Comparison of ENCODE assay signal across 17 mouse cellular contexts in the genomic region with DNA sequence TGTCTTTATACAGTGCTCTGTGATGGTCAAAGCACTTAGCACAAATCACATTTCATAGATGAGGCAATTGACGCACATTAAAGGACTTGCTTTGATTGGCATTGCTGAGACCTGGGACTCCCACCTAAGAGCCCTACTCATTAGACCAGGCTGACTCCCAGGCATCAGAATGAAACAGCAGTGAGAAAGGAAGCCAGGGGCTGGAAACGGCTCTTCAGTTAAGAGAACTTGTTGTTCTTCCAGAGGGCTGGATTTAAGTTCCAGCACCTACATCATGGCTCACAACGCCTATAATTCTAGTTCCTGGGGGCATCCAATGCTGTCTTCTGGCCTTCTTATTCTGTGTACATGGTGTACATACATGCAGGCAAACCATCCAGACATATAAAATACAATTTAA.
DNase-seq lines count a peak whose midpoint lies in the region; ATAC-seq and TF ChIP-seq lines count a peak whose summit lies in the region.
"Had no signal": no experiment of that assay in that cellular context is flagged by ENCODE, and none has a peak within 500 bp of the region (broad histone marks: within the 10 kb centered on the region; RNA-seq: fewer than 3 reads in every experiment).

No protein-coding gene starts in this region.

- TF ChIP-seq CTCF in gastrocnemius, adult 2 months (IDR thresholded peaks at IDR 0.05), result no peak
- TF ChIP-seq CTCF in kidney, adult 2 months (conservative IDR thresholded peaks at IDR 0.05; ENCODE audit: insufficient read depth, insufficient read length, low read depth, low read length), result no peak

- H3K9me3 ChIP-seq in kidney, embryonic 14.5 days (ENCODE audit: control insufficient read depth, low read length), result no peaks in the 10 kb centered on the region
- H3K9me3 ChIP-seq in embryonic facial prominence, embryonic 12.5 days, result no peaks in the 10 kb centered on the region
- H3K9me3 ChIP-seq in limb, embryonic 15.5 days, result no peaks in the 10 kb centered on the region
- H3K9me3 ChIP-seq: heart, embryonic 13.5 days; hindbrain, embryonic 15.5 days; midbrain, embryonic 15.5 days had no signal

- no peak overlapping the region for H3K9ac ChIP-seq in kidney, embryonic 14.5 days (ENCODE audit: low read depth, low read length)
- no peak overlapping the region for H3K9ac ChIP-seq in embryonic facial prominence, embryonic 12.5 days
- H3K9ac ChIP-seq in limb, embryonic 15.5 days, result no peak overlapping the region
- H3K9ac ChIP-seq: heart, embryonic 13.5 days; hindbrain, embryonic 15.5 days; midbrain, embryonic 15.5 days had no signal

- peak; percentile 47 for DNase-seq in gastrocnemius, adult 2 months
- no peak for DNase-seq in gastrocnemius, postnatal 10 days
- no peak for DNase-seq in kidney, adult 2 months
- DNase-seq in spleen, adult 12 weeks (ENCODE audit: low spot score), result no peak
- no peak for DNase-seq in adrenal gland, adult 2 months
- DNase-seq: B cell, adult 2 months; cerebellum, adult 18-20 months; lung, adult 2 months had no signal

- H3K4me1 ChIP-seq in kidney, embryonic 14.5 days (ENCODE audit: control insufficient read depth, insufficient read depth, low read length), result peaks cover 27% of the 10 kb centered on the region
- 0 out of 2 replicates have a peak, but pooled peaks cover 4% of the 10 kb centered on the region for H3K4me1 ChIP-seq in kidney, adult 2 months (ENCODE audit: control insufficient read depth, insufficient read depth, low read length)
- peaks cover 34% of the 10 kb centered on the region for H3K4me1 ChIP-seq in embryonic facial prominence, embryonic 12.5 days
- H3K4me1 ChIP-seq in limb, embryonic 15.5 days, result peaks cover 39% of the 10 kb centered on the region
- H3K4me1 ChIP-seq: midbrain, embryonic 15.5 days had no signal

- H3K4me2 ChIP-seq in kidney, embryonic 14.5 days (replicated peaks; ENCODE audit: low read depth, low read length), result no peak overlapping the region
- no peak overlapping the region for H3K4me2 ChIP-seq in embryonic facial prominence, embryonic 12.5 days (replicated peaks)
- H3K4me2 ChIP-seq in limb, embryonic 15.5 days, result no peak overlapping the region
- H3K4me2 ChIP-seq: heart, embryonic 13.5 days; hindbrain, embryonic 15.5 days; midbrain, embryonic 15.5 days had no signal

- peak overlapping the region; percentile 87 for H3K27ac ChIP-seq in gastrocnemius, adult 2 months
- peak overlapping the region; percentile 57; the same call in 1 of the 2 replicates for H3K27ac ChIP-seq in kidney, embryonic 14.5 days (ENCODE audit: low read depth, low read length)
- no peak overlapping the region for H3K27ac ChIP-seq in kidney, adult 2 months (ENCODE audit: insufficient read depth, low read depth, low read length)
- peak overlapping the region; percentile 74 for H3K27ac ChIP-seq in embryonic facial prominence, embryonic 12.5 days
- H3K27ac ChIP-seq in limb, embryonic 15.5 days, result peak overlapping the region; percentile 88
- H3K27ac ChIP-seq: hindbrain, embryonic 15.5 days; layer of hippocampus, adult 2 months; left cerebral cortex, adult 2 months; midbrain, embryonic 15.5 days had no signal

- intact Hi-C loops in gastrocnemius, adult 2 months (cut with DNase I), result loop anchor here (5.0 to 10.0 kb wide), 3 partner anchors 226 to 352 kb away; a partner anchor contains a TSS

- WGBS in kidney, embryonic 14.5 days, result 56% methylated on average over 3 of the region's 3 CpGs
- 84% methylated on average over 3 of the region's 3 CpGs for WGBS in kidney, adult 2 months
- 63% methylated on average over 3 of the region's 3 CpGs for WGBS in embryonic facial prominence, embryonic 12.5 days
- 54% methylated on average over 3 of the region's 3 CpGs for WGBS in limb, embryonic 15.5 days

- no peaks in the 10 kb centered on the region for H3K27me3 ChIP-seq in kidney, embryonic 14.5 days (ENCODE audit: control insufficient read depth, insufficient read depth, low read length)
- no peaks in the 10 kb centered on the region for H3K27me3 ChIP-seq in kidney, adult 2 months (replicated peaks; ENCODE audit: control insufficient read depth, insufficient read depth, low read length)
- H3K27me3 ChIP-seq in embryonic facial prominence, embryonic 12.5 days, result no peaks in the 10 kb centered on the region
- H3K27me3 ChIP-seq in limb, embryonic 15.5 days, result no peaks in the 10 kb centered on the region
- H3K27me3 ChIP-seq: heart, embryonic 13.5 days; hindbrain, embryonic 15.5 days; midbrain, embryonic 15.5 days; Patski had no signal

- no peak for ATAC-seq in kidney, embryonic 14.5 days (ENCODE audit: low FRiP score, low TSS enrichment)
- ATAC-seq in embryonic facial prominence, embryonic 12.5 days (ENCODE audit: insufficient number of reproducible peaks, insufficient read depth, low FRiP score, low TSS enrichment), result no peak
- no peak for ATAC-seq in limb, embryonic 15.5 days (ENCODE audit: insufficient number of reproducible peaks, low FRiP score, low TSS enrichment, low read depth)
- ATAC-seq: midbrain, embryonic 15.5 days; Patski had no signal

- TF ChIP-seq POLR2A in kidney, adult 2 months (IDR thresholded peaks at IDR 0.05; ENCODE audit: low read depth, low read length), result no peak

- H3K36me3 ChIP-seq in kidney, embryonic 14.5 days (ENCODE audit: control insufficient read depth, insufficient read depth, low read length), result no peaks in the 10 kb centered on the region
- no peaks in the 10 kb centered on the region for H3K36me3 ChIP-seq in kidney, adult 2 months (ENCODE audit: control insufficient read depth, insufficient read depth, low read length)
- no peaks in the 10 kb centered on the region for H3K36me3 ChIP-seq in embryonic facial prominence, embryonic 12.5 days
- H3K36me3 ChIP-seq in limb, embryonic 15.5 days, result no peaks in the 10 kb centered on the region
- H3K36me3 ChIP-seq: heart, embryonic 13.5 days; hindbrain, embryonic 15.5 days; midbrain, embryonic 15.5 days had no signal

- H3K4me3 ChIP-seq in gastrocnemius, adult 2 months, result no peak overlapping the region
- H3K4me3 ChIP-seq in kidney, embryonic 14.5 days (ENCODE audit: low read length), result no peak overlapping the region
- no peak overlapping the region for H3K4me3 ChIP-seq in kidney, adult 2 months (ENCODE audit: insufficient read depth, low read depth, low read length)
- H3K4me3 ChIP-seq in embryonic facial prominence, embryonic 12.5 days, result no peak overlapping the region
- no peak overlapping the region for H3K4me3 ChIP-seq in limb, embryonic 15.5 days
- H3K4me3 ChIP-seq: heart, embryonic 13.5 days; hindbrain, embryonic 15.5 days; layer of hippocampus, adult 2 months; left cerebral cortex, adult 2 months; midbrain, embryonic 15.5 days had no signal
